Mouse (Mus musculus) heart, postnatal 25 days (tissue): ENCODE measurements around the gene Ntn4. TPM values are rescaled to one million over a fixed set of nuclear protein-coding genes. Genes with fewer than 3 reads are reported as not detected.
A peak's percentile ranks its signal among the peaks of the same experiment; 100 is the strongest.

Source experiments
- DNase-seq: peaks from one replicate; pipeline ENCODE4 v3.0.0; 2022; ENCODE audit warnings: low spot score
- intact Hi-C: fragments of 180-260 bp; cut with DNase I; formaldehyde crosslinking; loops from one replicate; pipeline ENCODE4 v1.15.1; 2025
- total RNA-seq, 2 experiments: library from RNA; stranded (reverse); gene quantifications; 2 replicates each; pipeline ENCODE4 v1.2.3; 2021

Ntn4 gene
- total RNA-seq, 2 experiments from 2014 or later = 12.2 to 14.1 TPM

DNA sequence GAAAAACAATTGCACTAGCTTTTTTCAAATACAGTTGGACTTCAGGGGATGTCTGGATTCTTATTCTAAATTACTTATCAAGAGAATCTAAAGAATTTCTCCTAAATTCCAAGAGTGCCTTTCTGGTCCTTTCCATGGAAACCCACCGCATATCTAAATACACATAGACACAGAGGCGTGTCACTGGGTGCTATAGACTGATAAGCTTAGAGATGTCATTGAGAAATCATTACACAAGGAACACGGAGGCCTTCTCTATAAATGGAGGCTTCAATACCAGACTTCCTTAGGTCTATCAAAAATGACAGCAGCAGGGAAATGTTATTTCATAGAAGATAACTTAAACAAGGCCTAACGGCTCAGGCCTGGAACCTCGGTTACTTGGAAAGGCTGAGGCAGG lies 68.0 kb downstream of the Ntn4 start:
- intact Hi-C loops = loop anchor here (5.0 kb wide), 2 partner anchors 46 to 64 kb away; no protein-coding TSS in a partner anchor
- no peak for DNase-seq

DNA sequence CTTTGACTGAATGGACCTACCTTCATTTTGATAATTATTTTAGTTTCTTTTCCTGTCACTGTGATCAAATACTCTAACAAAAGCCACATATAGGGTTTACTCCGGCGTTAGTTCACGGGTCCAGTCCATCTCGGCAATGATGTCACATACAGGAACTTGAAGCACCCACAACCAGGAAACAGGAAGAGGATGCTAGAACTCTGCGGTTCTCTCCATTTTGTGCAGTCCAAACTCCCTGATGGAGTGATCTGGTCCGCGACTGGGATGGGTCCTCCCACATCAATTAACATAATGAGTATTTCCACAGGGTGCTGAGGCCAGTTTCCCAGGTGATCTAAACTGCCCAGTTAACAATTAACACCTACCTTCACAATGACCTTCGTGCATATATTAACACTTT lies 69.1 kb downstream of the Ntn4 start:
- DNase-seq = no peak
- intact Hi-C loops = loop anchor here (5.0 kb wide), 2 partner anchors 47 to 63 kb away; no protein-coding TSS in a partner anchor

DNA sequence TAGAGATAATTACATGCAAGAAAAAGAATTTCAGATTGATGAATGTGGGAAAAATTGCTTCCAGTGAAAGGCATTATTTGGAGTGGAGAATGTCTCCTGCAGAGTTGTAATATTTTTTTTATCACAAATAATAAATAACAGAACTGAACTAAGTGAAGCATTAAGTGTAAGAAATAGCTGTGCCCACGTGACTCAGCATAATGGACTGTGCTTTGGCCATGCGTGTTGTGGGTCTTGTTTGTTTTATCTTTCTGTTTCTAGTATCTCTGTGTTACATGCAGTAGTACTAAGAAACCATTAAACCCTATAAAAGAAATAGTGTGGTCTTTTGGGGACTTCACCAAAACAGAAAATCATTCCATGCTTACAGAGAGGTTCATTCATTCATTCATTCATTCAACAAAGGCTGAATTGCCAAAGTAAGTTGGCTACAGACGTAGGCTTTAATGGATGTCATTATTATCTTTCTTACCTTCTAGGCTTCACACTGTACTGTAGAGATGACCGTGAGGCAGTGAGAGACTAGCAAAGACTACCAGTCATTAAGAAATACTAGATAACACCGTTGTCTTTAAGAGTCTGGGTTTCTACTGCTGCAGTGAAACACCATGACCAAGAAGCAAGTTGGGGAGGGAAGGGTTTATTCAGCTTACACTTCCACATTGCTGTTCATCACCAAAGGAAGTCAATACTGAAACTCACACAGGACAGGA lies 81.3 kb downstream of the Ntn4 start:
- intact Hi-C loops = loop anchor here (5.0 kb wide), 1 partner anchor 46 kb away; no protein-coding TSS in a partner anchor
- DNase-seq = no peak

DNA sequence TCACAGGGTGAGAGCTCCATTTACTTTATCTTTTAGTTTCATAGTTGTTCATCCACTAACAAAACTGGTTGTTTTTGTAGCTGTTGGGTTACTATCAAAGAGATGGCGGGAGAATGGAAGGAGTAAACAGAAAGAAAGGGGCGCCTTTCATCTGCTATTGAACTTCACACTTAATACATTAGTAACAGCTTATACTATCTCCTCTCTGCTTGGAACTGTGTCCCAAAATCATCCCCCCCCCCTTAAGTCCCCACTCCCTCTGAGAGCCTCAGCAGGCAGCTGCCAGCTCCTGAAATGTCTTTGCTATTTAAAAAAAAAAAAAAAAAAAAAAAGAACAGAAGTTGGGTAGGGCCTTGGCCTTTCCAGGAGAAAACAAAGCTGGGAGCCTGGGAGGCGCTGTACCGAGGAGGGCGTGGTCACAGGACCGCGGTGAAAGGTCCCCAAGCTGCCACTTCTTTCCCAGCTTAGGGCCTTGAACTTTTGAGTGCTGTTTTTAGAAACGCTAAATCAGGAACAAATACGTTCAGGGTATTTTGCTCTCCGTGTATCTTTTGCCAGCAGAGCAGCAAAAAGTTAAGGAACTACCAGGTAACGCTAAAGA lies 83.6 kb downstream of the Ntn4 start:
- intact Hi-C loops = loop anchor here (5.0 kb wide), 1 partner anchor 43 kb away; no protein-coding TSS in a partner anchor
- DNase-seq = no peak

DNA sequence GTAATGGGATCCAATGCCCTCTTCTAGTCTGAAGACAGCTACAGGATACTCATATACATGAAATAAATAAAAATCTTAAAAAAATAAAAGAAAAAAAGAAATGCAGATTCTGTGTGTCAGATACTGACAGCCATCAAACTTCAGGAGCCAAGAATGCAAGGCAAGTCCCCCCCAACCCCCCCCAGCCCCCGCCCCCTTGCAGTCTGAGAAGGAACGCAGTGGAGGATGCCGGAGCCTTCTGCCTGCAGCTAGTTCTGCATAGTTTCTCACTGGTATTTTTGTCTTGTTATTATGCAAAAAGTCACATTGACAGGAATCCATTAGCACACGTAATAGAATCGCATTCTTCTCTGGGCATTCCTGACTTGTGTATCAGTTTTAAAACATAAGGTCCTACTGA lies 87.7 kb downstream of the Ntn4 start:
- intact Hi-C loops = no loop called here
- DNase-seq = no peak

DNA sequence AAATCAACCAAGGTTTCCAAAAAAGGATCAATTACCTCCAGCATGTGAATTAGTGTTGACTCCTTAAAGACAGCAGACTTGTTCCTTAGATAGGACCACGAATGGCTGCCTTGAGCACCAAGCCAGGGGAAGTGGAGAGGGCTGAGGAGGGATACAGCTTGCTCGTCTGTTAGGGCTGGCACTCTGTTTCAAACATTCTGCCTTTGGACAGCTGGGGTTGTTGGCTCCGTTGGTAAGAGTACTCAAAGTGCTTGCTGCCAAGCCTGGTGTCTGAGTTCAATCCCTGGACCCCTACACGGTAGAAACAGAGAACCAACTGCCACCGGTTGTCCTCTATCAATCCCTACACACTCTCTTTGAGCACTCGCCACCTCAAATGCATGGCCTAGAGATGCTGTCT lies 90.0 kb downstream of the Ntn4 start:
- intact Hi-C loops = no loop called here
- DNase-seq = no peak

DNA sequence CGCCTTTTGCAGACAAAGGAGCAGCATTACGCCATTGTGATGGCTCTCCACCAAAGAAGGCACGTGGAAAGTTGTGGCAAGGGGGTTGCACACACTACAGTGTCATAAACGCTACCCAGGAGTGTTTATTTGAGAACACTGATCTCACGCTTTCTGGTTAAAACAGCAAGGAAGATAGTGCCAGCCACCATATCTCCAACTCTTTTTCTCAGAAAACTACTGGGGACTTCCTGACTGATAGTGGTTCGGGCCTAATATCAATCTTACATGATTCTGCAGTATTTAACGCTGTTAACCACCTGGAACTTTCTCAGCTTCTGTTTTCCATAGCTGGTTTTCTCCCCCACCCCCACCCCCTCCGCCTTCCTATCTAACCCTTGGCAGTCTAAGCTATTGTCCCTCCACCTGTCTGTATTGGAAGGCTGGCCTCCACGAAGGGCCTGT lies 90.8 kb downstream of the Ntn4 start:
- no peak for DNase-seq
- intact Hi-C loops = no loop called here

DNA sequence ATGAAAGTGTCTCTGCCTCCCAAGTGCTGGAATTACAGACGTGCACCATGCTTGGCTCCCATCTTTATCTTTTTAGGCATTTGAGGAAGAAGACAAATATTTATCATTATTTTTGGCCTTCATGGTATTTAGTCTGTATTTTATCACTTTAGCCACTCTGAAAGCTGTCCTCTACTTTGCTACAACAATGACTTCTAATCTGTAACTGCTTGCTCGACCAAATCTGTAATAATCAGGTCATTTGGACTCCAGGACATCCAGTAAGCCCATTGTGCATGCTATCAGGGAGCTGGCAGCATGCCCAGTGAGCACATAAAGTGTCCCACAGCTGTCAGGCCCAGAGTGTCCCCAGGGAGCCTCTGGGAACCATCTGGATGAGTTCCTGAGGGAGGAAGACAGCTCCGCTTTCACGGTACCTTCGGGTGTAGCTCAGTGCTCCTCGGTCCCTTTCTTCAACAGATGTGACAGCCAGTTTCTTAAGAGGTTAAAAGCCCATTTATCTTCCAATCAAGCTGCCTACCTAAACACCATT lies 95.7 kb downstream of the Ntn4 start:
- intact Hi-C loops = no loop called here
- DNase-seq = peak; percentile 59

DNA sequence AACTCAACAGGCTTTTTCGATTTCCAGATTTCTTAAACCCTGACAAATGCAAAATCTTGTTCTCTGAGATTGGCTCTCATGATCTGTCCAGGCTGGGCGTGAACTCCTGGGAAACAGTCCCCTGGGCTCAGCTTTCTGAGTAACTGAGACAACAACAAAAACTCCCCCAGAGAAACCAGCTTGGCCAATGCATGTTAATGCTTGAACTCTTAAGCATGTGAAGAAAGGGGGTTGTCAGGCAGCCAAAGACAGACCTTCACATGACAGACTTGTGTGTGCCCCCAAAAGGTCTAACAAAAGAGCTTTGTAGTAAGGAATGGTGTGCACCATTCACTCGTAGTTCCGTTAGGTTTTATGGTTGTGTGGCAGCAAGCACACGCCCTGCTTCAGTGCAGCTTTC lies 96.6 kb downstream of the Ntn4 start:
- intact Hi-C loops = no loop called here
- no peak for DNase-seq

DNA sequence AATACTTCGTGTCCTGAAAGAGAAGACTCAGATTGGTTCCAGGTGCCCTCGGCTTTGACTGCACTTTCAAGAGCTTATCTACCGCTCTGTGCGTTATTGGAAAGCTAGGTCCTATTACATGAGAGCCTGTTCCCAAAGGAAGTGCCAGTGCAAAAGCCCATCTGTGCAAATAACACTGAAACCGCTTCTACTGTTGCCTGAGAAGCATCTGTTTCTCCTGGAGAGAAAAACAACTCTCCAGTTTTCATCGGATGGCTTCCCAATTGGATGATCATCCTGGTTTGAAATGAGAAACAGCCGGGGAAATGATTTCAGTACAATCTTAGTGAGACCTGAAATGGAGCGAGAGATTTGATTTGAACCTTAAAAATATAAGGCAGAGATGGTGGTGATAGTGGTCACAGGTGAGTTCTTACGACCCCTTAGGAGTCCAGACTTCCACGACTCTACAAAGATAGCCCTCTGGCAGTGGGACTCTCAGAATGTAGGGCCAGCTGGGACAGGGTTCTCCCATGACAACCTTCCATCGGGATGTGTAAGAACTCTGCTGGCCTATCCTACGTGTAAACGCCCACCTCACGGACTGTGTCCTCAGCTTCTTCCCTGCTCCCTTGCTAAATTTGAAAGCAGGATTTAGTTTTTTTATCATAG lies 101.1 kb downstream of the Ntn4 start:
- intact Hi-C loops = no loop called here
- DNase-seq = no peak

DNA sequence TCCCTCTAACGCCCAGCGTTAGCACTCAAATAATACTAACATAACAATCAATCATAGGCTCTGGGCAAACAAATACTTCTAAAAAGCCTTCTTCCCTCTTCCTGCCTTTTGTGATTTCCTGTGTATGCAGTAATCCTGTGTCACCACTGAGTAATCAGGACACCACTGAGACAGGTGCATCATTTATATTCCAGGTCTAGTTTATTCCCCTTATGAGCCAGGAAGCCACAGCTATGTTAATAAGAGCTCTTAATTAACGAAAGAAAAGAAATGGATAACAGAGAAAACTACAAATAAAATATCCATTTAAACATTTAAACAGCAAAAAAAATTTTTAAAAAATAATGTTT lies 101.6 kb downstream of the Ntn4 start:
- no peak for DNase-seq
- intact Hi-C loops = no loop called here

DNA sequence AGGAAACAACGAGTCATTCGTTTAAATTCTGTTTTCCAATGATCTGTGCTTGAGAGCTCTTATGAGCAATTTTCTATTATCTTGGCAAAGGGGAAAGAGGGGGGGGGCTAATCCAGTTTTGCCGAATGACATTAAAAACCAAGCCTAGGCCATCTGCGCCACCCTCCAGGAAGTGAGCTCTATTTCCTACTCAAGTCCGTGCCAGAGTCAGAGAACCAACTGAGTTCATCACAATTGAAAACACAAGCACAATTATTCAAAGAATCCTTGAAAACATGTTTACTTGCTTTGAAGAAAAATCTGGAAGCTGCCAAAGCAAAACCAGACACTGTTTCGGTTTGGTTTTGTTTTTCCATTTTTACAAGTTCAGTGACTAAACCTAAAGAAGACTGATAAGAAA lies 102.1 kb downstream of the Ntn4 start:
- no peak for DNase-seq
- intact Hi-C loops = no loop called here

DNA sequence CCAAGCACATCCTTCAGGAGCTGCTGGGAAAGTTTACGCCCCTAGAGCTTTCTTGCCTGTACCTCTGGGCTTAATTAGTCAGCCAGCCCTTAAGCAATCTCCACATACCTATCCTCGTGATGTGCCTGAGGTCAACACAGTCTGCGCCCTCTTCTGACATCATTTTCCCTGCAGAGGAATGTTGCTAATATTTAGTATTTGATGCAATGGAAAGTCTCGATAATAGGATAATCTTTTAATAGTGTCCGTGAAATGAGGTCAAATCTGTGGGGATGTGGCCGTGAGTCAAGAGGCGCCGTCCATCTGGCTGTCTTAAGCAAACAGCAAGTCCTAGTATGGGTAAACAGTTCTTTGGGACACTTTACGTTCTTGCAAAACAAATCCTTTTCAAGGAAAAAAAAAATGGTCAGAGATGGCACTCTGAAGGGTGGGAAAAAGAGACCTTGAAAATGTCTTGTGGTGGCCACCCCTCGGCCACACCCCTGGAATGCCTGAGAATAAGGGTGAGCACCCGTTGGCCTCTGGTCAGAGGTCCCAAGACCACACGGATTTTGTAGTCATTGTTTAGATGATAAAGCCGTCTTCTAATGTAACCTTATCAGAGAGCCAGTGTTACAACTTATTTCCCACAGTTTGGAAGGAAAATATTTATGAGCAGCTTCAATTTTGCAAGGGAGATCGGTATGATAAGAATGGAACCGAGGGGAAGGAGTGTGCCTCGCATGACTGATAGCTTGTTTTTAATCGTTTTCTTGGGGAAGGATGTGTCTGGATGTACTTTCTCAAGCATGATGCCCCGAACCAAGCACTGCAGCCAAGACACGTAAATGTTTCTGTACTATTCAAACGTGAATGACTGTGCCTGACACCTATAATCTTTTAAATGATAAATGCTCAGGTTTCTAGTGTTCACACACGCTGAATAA lies 109.0 kb downstream of the Ntn4 start:
- DNase-seq = peak; percentile 40

DNA sequence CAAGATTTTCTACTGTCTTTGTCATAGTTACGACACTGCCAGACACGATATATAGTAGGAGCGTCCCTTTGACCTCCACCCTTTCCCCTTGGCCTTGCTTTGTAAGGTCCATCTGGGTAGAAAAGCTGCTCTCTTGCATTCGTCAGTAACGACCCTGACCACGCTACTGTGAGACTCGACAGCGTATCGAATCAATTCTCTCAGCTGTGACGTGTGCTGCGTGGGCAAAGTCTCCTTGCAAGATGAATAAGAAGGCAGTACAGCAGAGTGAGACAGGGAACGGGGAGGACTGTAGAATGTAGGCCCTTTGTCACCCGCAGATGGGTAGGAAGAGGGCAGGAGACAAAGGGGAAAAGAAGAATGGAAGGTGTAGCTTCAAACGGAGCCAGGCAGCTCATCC lies 110.8 kb downstream of the Ntn4 start:
- no peak for DNase-seq
- intact Hi-C loops = no loop called here

More for the DNA sequence above, 109.0 kb downstream of the Ntn4 start:
- intact Hi-C loops = no loop called here

DNA sequence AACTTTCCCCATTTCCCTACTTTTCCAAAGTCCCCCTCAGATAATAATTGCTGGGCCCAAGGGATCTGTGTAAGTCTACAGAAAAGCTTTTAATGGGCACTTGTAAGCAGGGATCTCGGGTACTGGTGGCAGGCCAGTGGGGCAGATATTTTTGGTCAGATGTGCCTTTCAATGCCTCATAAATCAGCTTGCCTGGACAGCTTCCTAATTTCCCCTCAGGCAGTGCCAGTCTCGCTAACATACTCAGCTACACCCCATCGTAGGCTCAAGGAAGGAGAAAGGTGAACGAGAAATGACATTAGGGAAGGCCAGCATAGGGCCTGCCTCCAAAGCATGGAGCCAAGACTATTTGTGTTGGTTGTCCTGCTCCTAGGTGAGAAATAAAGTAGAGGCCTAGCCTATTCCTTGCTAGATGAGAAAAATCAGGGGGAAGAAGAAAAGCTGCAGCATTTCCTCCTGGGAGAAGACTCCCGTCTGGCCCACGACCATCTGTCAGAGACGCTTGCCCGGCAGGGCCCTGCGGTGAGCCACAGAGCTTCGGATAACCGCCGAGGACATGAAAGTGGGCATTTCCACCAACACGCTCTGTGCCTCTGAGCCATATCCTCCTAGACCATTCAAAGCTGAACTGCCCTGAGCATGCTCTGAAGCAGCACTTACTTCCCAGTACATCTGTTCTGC lies 113.4 kb downstream of the Ntn4 start:
- no peak for DNase-seq
- intact Hi-C loops = no loop called here

DNA sequence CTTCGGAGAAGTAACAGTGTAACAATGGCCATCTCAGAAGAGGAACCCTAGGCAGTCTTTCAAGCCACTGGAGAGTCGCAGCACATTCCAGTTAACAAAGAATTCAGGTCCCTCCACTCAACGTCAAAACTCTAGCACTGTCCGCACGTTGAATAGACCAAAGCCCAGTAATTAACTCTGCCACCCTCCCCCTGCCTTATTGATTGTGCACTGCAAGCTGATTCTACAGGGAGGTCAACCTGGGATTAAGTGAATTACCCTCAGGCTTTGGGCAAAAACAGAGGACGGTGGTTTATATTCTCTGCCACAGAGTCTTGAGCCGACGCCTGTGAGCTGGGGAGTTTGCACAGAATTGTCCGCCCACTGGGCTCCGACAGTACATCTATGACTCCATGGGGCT lies 115.7 kb downstream of the Ntn4 start:
- intact Hi-C loops = no loop called here
- DNase-seq = no peak

DNA sequence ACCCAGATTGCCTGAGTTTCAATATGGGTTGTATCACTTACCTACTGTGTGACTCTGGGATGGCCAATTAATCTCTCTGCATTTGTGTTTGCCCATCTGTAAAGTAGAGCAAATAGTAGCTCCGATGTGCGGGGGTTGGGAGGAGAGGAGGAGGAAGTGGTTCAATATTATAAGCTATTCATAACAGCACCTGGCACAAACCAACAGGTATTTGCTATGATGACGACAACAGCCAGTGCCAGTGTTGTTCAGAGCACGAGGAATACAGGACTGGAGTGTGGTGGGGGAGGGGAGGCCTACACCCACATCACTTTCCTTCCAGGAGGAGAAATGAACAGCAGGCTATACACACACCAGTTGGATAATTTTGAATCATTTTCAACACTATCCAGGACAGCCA lies 119.2 kb downstream of the Ntn4 start:
- intact Hi-C loops = loop anchor here (5.0 kb wide), 1 partner anchor 147 kb away; no protein-coding TSS in a partner anchor
- DNase-seq = no peak

DNA sequence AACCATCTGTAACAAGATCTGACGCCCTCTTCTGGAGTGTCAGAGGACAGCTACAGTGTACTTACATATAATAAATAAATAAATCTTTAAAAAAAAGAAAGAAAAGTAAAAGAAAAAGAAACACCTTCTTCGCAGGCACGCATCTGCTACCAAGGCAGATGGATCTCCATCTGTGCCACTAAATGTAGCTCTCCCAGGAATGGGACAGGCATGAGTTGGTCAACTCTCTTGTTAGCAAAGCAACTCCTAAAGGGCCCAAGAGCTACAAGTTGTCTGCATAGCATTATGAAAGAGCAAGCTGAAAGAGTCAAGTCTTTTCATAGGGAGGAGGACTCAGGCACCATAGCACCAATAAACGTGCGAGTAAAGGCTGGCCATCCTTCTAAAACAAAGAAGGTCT lies 119.9 kb downstream of the Ntn4 start:
- DNase-seq = no peak

DNA sequence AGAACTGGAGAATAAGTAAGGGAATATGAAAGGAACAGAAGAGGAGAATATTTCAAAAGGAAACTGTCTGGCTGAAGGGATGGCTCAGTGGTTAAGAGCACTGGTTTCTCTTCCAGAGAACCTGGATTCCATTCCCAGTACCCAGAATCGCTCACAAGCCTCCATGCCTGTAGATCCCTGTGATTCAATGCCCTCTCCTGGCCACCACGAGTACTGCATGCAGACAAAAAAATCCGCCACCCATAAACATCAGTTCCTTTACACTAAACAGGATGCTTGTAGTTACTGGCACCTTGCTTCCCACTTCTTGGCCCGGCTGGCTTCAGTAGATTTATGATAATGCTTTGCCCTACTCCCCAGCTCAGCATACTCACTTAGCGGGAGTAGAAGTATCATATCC lies 122.6 kb downstream of the Ntn4 start:
- DNase-seq = no peak
- intact Hi-C loops = loop anchor here (5.0 kb wide), 1 partner anchor 151 kb away; no protein-coding TSS in a partner anchor

More for the DNA sequence above, 119.9 kb downstream of the Ntn4 start:
- intact Hi-C loops = loop anchor here (5.0 kb wide), 1 partner anchor 148 kb away; no protein-coding TSS in a partner anchor
